Mouse (Mus musculus) embryonic facial prominence, embryonic 11.5 days (tissue): ENCODE data around the gene Tubb3. TPM values are rescaled to one million over a fixed set of nuclear protein-coding genes. Genes with fewer than 3 reads are reported as not detected.
"Not testable (repeated sequence)": the region's sequence is repeated elsewhere in the genome, so short reads cannot be mapped to it uniquely, and the experiment has no call there.

Experiments
- ATAC-seq: fragments of 200-750 bp; cut with Nextera tagmentation; replicated peaks from 2 replicates; pipeline ENCODE4 v1.8.0; 2017; ENCODE audit warnings: low read depth; ENCODE audit not compliant: insufficient number of reproducible peaks, low FRiP score, low TSS enrichment
- DNase-seq: peaks from one replicate; pipeline ENCODE4 v3.0.0-alpha.2; 2015; ENCODE audit warnings: low spot score
- H3K27ac ChIP-seq: fragments of 300-500 bp; sonication (generic); replicated peaks from 2 replicates; pipeline ENCODE4 v1.5.1; 2014; ENCODE audit warnings: mild to moderate bottlenecking, low read depth, low read length, control low read depth
- H3K27me3 ChIP-seq: fragments of 300-500 bp; sonication (generic); 2 replicates; pipeline ENCODE4 v1.6.1; 2014; ENCODE audit warnings: mild to moderate bottlenecking, low read length, moderate library complexity, mixed read lengths; ENCODE audit not compliant: control insufficient read depth, insufficient read depth
- H3K36me3 ChIP-seq: fragments of 300-500 bp; sonication (generic); replicated peaks from 2 replicates; pipeline ENCODE4 v1.6.1; 2014; ENCODE audit warnings: low read depth, mild to moderate bottlenecking, low read length, moderate library complexity, mixed read lengths; ENCODE audit not compliant: control insufficient read depth, insufficient read depth
- H3K4me1 ChIP-seq: fragments of 300-500 bp; sonication (generic); 2 replicates; pipeline ENCODE4 v1.6.1; 2014; ENCODE audit warnings: low read length, mixed read lengths; ENCODE audit not compliant: control insufficient read depth, insufficient read depth
- H3K4me2 ChIP-seq: fragments of 300-500 bp; sonication (generic); 2 replicates; pipeline ENCODE4 v1.6.1; 2014; ENCODE audit warnings: low read depth, mild to moderate bottlenecking, control low read depth, low read length, moderate library complexity
- H3K4me3 ChIP-seq: fragments of 300-500 bp; sonication (generic); 2 replicates; pipeline ENCODE4 v1.5.1; 2014; ENCODE audit warnings: low read depth, low read length, control low read depth
- H3K9ac ChIP-seq: fragments of 300-500 bp; sonication (generic); replicated peaks from 2 replicates; pipeline ENCODE4 v1.6.1; 2014; ENCODE audit warnings: mild to moderate bottlenecking, control low read depth, low read length
- H3K9me3 ChIP-seq: fragments of 300-500 bp; sonication (generic); replicated peaks from 2 replicates; pipeline ENCODE4 v1.6.1; 2016; ENCODE audit warnings: mild to moderate bottlenecking, low read length, inconsistent platforms, mixed read lengths; ENCODE audit not compliant: control insufficient read depth
- WGBS: fragments of 180-500 bp; shearing (Covaris S2); extraction: QIAGEN DNeasy Blood & Tissue Kit; methylation state at CpG from one replicate; pipeline ENCODE4 v1.1.7; 2014; 5-methylcytosine and 5-hydroxymethylcytosine counted together
- polyA plus RNA-seq: library from polyadenylated mRNA; unstranded; fragments of >200 nt; fragmentation: Nextera tagmentation; extraction: Ambion mirVana; gene quantifications from 2 replicates; pipeline ENCODE4 v1.2.1, GENCODE M21; 2014

The Tubb3 gene
- polyA plus RNA-seq, 1 experiment from 2014 or later = 199 TPM

DNA sequence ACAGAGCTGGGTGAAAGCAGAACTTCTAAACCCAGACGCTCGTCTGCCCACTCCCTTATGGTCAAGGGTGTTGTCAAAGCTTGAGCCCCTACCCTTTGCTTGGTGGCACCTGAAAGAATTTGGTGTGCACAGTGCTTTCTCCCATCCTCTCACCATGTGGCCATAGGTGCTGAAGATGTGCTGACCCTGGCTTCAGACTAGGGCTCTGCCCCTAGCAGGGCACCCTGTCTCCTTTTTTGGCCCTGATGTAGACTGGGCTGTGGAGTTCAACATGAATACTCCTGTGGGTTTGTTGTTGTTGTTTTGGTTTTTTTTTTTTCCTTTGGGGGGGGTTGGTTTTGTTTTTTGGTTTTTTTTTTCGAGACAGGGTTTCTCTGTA, 11.5 kb downstream of the Tubb3 start:
- H3K4me1 ChIP-seq = no peaks in the 10 kb centered on the region
- 13% methylated on average over 3 of the region's 3 CpGs for WGBS
- H3K9me3 ChIP-seq = peaks cover 3% of the 10 kb centered on the region
- DNase-seq (no peak), ATAC-seq (no peak)
- no peak overlapping the region for H3K4me3 ChIP-seq
- no peak overlapping the region for H3K4me2 ChIP-seq
- H3K9ac ChIP-seq = no peak overlapping the region
- no peaks in the 10 kb centered on the region for H3K36me3 ChIP-seq
- H3K27ac ChIP-seq = no peak overlapping the region
- H3K27me3 ChIP-seq = no peaks in the 10 kb centered on the region

GRCm38 (mm10) chr8:123423441-123423840, 12.2 kb downstream of the Tubb3 start, which contains the start of gene Def8:
Gene Def8 (plus strand): TSS chr8:123423527.
- H3K4me1 ChIP-seq = no peaks in the 10 kb centered on the region
- H3K4me2 ChIP-seq = no peak within 1 kb of the TSS
- H3K27me3 ChIP-seq = no peaks in the 10 kb centered on the region
- WGBS = 62% methylated on average over 7 of the region's 7 CpGs
- no peak for DNase-seq
- peaks cover 7% of the 10 kb centered on the region for H3K9me3 ChIP-seq
- no peaks in the 10 kb centered on the region for H3K36me3 ChIP-seq
- no peak within 1 kb of the TSS for H3K9ac ChIP-seq
- ATAC-seq = no peak
- H3K27ac ChIP-seq = no peak within 1 kb of the TSS
- no peak within 1 kb of the TSS for H3K4me3 ChIP-seq

DNA sequence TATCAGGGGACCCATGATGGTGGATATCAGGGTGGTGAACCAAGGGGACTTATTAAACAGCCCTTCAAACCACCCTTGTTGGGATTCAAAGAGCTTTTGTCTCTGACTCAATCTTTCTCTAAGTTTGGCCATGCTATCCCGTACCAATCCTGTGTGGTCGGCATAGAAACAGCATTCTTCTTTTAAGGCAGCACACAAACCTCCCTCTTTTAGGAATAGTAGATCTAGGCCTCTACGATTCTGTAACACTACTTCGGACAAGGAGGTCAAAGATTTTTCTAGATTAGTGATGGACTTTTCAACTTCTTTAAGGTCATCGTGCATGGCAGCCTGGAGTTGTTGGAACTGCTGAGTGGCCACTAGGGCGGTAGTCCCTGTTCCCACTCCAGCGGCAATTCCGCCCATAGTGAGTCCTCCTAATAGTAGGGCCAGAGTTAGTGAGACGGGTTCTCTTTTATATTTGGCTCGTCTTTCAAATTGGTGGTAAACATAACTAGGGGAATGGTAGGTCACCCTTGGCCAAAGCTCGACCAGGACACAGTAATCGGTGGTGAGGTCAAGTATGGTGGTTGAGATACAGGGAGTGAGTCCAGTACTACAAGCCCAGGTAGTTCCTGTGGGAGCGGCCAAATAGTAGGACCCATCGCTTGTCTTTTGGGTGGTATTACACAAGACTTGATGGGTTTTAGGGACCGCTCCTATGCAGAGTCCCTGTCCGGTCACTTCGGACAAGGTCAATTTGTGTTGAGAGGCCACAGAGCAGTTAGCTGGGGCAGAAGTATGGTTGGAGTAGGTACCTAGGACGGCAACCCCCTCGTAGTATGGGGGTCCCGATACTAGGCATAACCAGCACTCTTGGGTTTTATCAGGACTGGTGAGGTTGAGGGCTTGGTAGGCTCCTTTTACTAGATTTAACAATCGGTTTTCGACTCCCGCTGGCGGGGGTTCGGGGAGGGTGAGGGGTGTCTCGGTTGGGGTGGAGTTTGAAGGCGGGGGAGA, 15.6 kb downstream of the Tubb3 start:
- no peaks in the 10 kb centered on the region for H3K27me3 ChIP-seq
- DNase-seq (no peak), ATAC-seq (no peak)
- H3K4me2 ChIP-seq = no peak overlapping the region
- peaks cover 11% of the 10 kb centered on the region for H3K9me3 ChIP-seq
- H3K27ac ChIP-seq = no peak overlapping the region
- H3K9ac ChIP-seq = no peak overlapping the region
- 93% methylated on average over 27 of the region's 27 CpGs for WGBS
- no peak overlapping the region for H3K4me3 ChIP-seq
- H3K4me1 ChIP-seq = no peaks in the 10 kb centered on the region
- H3K36me3 ChIP-seq = no peaks in the 10 kb centered on the region

DNA sequence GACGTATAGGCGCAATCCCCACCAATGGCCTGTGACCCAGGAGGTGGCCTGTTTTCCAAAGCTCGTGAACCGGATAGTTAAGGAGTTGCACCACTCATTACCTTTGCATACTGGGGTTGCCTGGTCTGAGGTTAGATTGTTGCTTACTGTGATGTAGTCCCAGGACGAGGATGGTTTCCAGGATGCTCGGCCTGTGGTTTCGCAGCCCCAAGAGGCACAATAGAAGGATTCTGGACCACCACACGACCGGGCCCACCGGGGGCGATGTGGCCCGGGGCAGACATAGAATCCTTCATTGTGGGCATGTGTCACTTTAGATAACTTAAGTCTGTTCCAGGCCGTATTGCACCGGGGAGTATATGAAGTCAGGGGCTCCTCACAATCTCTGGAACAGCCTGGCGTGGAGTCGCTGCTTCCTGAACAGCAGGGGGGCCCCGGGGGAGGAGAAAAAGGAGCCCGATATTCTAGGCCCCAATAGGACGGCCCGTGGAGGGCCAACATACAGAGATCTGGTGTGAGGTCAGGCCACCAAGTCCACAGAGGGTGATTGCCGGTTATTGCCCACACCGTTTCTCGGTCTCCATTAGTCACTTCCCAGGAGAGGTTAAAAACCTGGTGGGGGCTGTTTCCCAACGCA, 16.5 kb downstream of the Tubb3 start:
- Histone ChIP-seq H3K9me3 (peaks cover 11% of the 10 kb centered on the region), H3K36me3 (no peaks in the 10 kb centered on the region), H3K9ac (no peak overlapping the region), H3K27me3 (no peaks in the 10 kb centered on the region), H3K27ac (no peak overlapping the region), H3K4me1 (no peaks in the 10 kb centered on the region), H3K4me3 (no peak overlapping the region), H3K4me2 (no peak overlapping the region)
- ATAC-seq (no peak), DNase-seq (no peak)
- 95% methylated on average over 24 of the region's 24 CpGs for WGBS

GRCm38 (mm10) chr8:123428343-123428893, 17.2 kb downstream of the Tubb3 start:
- Histone ChIP-seq H3K9ac (no peak overlapping the region), H3K4me3 (no peak overlapping the region), H3K4me2 (no peak overlapping the region), H3K4me1 (no peaks in the 10 kb centered on the region), H3K27me3 (no peaks in the 10 kb centered on the region), H3K27ac (no peak overlapping the region), H3K9me3 (peaks cover 11% of the 10 kb centered on the region), H3K36me3 (no peaks in the 10 kb centered on the region)
- ATAC-seq = no peak
- DNase-seq = no peak
- WGBS = 98% methylated on average over 29 of the region's 29 CpGs

GRCm38 (mm10) chr8:123428939-123429721, 17.9 kb downstream of the Tubb3 start:
- ATAC-seq (no peak), DNase-seq (no peak)
- 95% methylated on average over 23 of the region's 23 CpGs for WGBS
- no peak overlapping the region for H3K4me3 ChIP-seq
- no peaks in the 10 kb centered on the region for H3K36me3 ChIP-seq
- no peak overlapping the region for H3K4me2 ChIP-seq
- H3K9ac ChIP-seq = no peak overlapping the region
- H3K9me3 ChIP-seq = peaks cover 11% of the 10 kb centered on the region
- H3K4me1 ChIP-seq = no peaks in the 10 kb centered on the region
- H3K27me3 ChIP-seq = no peaks in the 10 kb centered on the region
- H3K27ac ChIP-seq = no peak overlapping the region

GRCm38 (mm10) chr8:123429722-123430013, 18.4 kb downstream of the Tubb3 start:
- 97% methylated on average over 15 of the region's 15 CpGs for WGBS
- not testable (repeated sequence) for H3K36me3 ChIP-seq, DNase-seq, H3K4me1 ChIP-seq, ATAC-seq, H3K9ac ChIP-seq, H3K4me2 ChIP-seq, H3K27me3 ChIP-seq, H3K27ac ChIP-seq, H3K4me3 ChIP-seq
- H3K9me3 ChIP-seq = peaks cover 11% of the 10 kb centered on the region
